Mouse (Mus musculus) MEL (cell line): ENCODE data around the gene Lhfpl3. TPM values are rescaled to one million over a fixed set of nuclear protein-coding genes. Genes with fewer than 3 reads are reported as not detected.

Source experiments
- DNase-seq: peaks from one replicate; pipeline ENCODE4 v3.0.0; 2011; ENCODE audit warnings: low read depth, low spot score
- H3K27ac ChIP-seq: 2 replicates; pipeline ENCODE4 v1.5.1; 2012; ENCODE audit warnings: low read depth, mild to moderate bottlenecking, control low read depth, low read length, moderate library complexity; ENCODE audit not compliant: control insufficient read depth
- H3K27me3 ChIP-seq, 2 experiments: fragments of 150-350 bp in 1 of 2; sonication (generic) in 1 of 2; 2 replicates each; pipeline ENCODE4 v1.6.1; 2012; ENCODE audit warnings: low read length in 2 of 2, mild to moderate bottlenecking in 2 of 2, improper control_type of control experiment in 1 of 2, moderate library complexity in 1 of 2; ENCODE audit not compliant: insufficient read depth in 2 of 2, control insufficient read depth in 1 of 2
- H3K36me3 ChIP-seq, 2 experiments: 2 replicates each; pipeline ENCODE4 v1.6.1; 2012 to 2014; ENCODE audit warnings: low read length in 2 of 2, improper control_type of control experiment in 1 of 2, inconsistent platforms in 1 of 2, mild to moderate bottlenecking in 1 of 2; ENCODE audit not compliant: insufficient read depth in 2 of 2, control insufficient read depth in 1 of 2
- H3K4me1 ChIP-seq, 2 experiments: fragments of 150-350 bp in 1 of 2; sonication (generic) in 1 of 2; 2 replicates each; pipeline ENCODE4 v1.6.1; 2012; ENCODE audit warnings: low read length in 2 of 2, improper control_type of control experiment in 1 of 2, mild to moderate bottlenecking in 1 of 2; ENCODE audit not compliant: insufficient read depth in 2 of 2, control insufficient read depth in 1 of 2
- H3K4me3 ChIP-seq, 2 experiments: fragments of 150-350 bp in 1 of 2; sonication (generic) in 1 of 2; 2 replicates each; pipeline ENCODE4 v1.5.1; 2012; ENCODE audit warnings: low read depth in 2 of 2, low read length in 2 of 2, mild to moderate bottlenecking in 2 of 2, moderate library complexity in 2 of 2, control low read depth in 1 of 2, improper control_type of control experiment in 1 of 2; ENCODE audit not compliant: control insufficient read depth in 1 of 2, insufficient read depth in 1 of 2
- H3K79me2 ChIP-seq: 2 replicates; pipeline ENCODE4 v1.6.1; 2012; ENCODE audit warnings: mild to moderate bottlenecking, low read length, moderate library complexity; ENCODE audit not compliant: control insufficient read depth, poor library complexity, insufficient read depth
- H3K9ac ChIP-seq: 2 replicates; pipeline ENCODE4 v1.6.1; 2012; ENCODE audit warnings: low read depth, mild to moderate bottlenecking, control low read depth, low read length, moderate library complexity; ENCODE audit not compliant: control insufficient read depth, poor library complexity, severe bottlenecking
- H3K9me3 ChIP-seq: fragments of 150-350 bp; sonication (generic); replicated peaks from 2 replicates; pipeline ENCODE4 v1.6.1; 2012; ENCODE audit warnings: mild to moderate bottlenecking, low read length, improper control_type of control experiment, moderate library complexity; ENCODE audit not compliant: insufficient read depth
- BHLHE40 ChIP-seq: IDR thresholded peaks from 2 replicates; pipeline ENCODE4 v1.6.1; 2012; ENCODE audit warnings: low read depth, mild to moderate bottlenecking, inconsistent platforms, low read length, improper control_type of control experiment, borderline replicate concordance
- CHD1 ChIP-seq: IDR thresholded peaks from 2 replicates; pipeline ENCODE4 v1.6.1; 2012; ENCODE audit warnings: low read depth, mild to moderate bottlenecking, inconsistent platforms, low read length, improper control_type of control experiment
- CTCF ChIP-seq, 3 experiments: IDR thresholded peaks in 2 of 3; conservative IDR thresholded peaks in 1 of 3; 2 replicates each; pipeline ENCODE4 v1.5.1; 2011 to 2012; ENCODE audit warnings: low read length in 3 of 3, low read depth in 2 of 3, mild to moderate bottlenecking in 2 of 3, improper control_type of control experiment in 1 of 3, inconsistent platforms in 1 of 3, mixed read lengths in 1 of 3, moderate library complexity in 1 of 3; ENCODE audit not compliant: control insufficient read depth in 1 of 3, insufficient read depth in 1 of 3, poor library complexity in 1 of 3, severe bottlenecking in 1 of 3
- ELF1 ChIP-seq: IDR thresholded peaks from 2 replicates; pipeline ENCODE4 v1.6.1; 2014; ENCODE audit warnings: low read depth, mild to moderate bottlenecking, inconsistent platforms, low read length, improper control_type of control experiment, moderate library complexity
- EP300 ChIP-seq, 2 experiments: IDR thresholded peaks; 2 replicates each; pipeline ENCODE4 v1.6.1; 2011; ENCODE audit warnings: improper control_type of control experiment in 2 of 2, low read length in 2 of 2, low read depth in 1 of 2, mild to moderate bottlenecking in 1 of 2
- ETS1 ChIP-seq: IDR thresholded peaks from 2 replicates; pipeline ENCODE4 v1.6.1; 2012; ENCODE audit warnings: low read depth, mild to moderate bottlenecking, inconsistent platforms, low read length, improper control_type of control experiment, moderate library complexity
- GABPA ChIP-seq: IDR thresholded peaks from 2 replicates; pipeline ENCODE4 v1.6.1; 2012; ENCODE audit warnings: low read depth, mild to moderate bottlenecking, inconsistent platforms, low read length, improper control_type of control experiment, moderate library complexity
- HCFC1 ChIP-seq: IDR thresholded peaks from 2 replicates; pipeline ENCODE4 v1.6.1; 2012; ENCODE audit warnings: low read depth, mild to moderate bottlenecking, inconsistent platforms, low read length, improper control_type of control experiment, moderate library complexity
- JUND ChIP-seq: IDR thresholded peaks from 2 replicates; pipeline ENCODE4 v1.6.1; 2011; ENCODE audit warnings: low read depth, mild to moderate bottlenecking, improper control_type of control experiment, low read length
- KAT2A ChIP-seq: conservative IDR thresholded peaks from 2 replicates; pipeline ENCODE4 v1.6.1; 2012; ENCODE audit warnings: low read depth, low read length, improper control_type of control experiment, inconsistent platforms
- MEF2A ChIP-seq: IDR thresholded peaks from 2 replicates; pipeline ENCODE4 v1.6.1; 2014; ENCODE audit warnings: low read depth, mild to moderate bottlenecking, inconsistent platforms, low read length, improper control_type of control experiment; ENCODE audit not compliant: poor library complexity, insufficient replicate concordance, severe bottlenecking; ENCODE audit errors: extremely low read depth
- MYB ChIP-seq: IDR thresholded peaks from 2 replicates; pipeline ENCODE4 v1.6.1; 2011; ENCODE audit warnings: mild to moderate bottlenecking, low read depth, low read length, improper control_type of control experiment
- MYC ChIP-seq: IDR thresholded peaks from 2 replicates; pipeline ENCODE4 v1.6.1; 2011; ENCODE audit warnings: low read depth, mild to moderate bottlenecking, low read length, improper control_type of control experiment, moderate library complexity
- POLR2AphosphoS5 ChIP-seq: IDR thresholded peaks from 2 replicates; pipeline ENCODE4 v1.6.1; 2012; ENCODE audit warnings: low read depth, borderline replicate concordance, mild to moderate bottlenecking, inconsistent platforms, low read length, moderate library complexity, mixed read lengths
- SMC3 ChIP-seq: IDR thresholded peaks from 2 replicates; pipeline ENCODE4 v1.6.1; 2011; ENCODE audit warnings: low read depth, low read length, improper control_type of control experiment
- TCF12 ChIP-seq: IDR thresholded peaks from 2 replicates; pipeline ENCODE4 v1.6.1; 2014; ENCODE audit warnings: low read depth, mild to moderate bottlenecking, inconsistent platforms, low read length, improper control_type of control experiment, moderate library complexity
- UBTF ChIP-seq: IDR thresholded peaks from 2 replicates; pipeline ENCODE4 v1.6.1; 2012; ENCODE audit warnings: low read depth, mild to moderate bottlenecking, inconsistent platforms, low read length, improper control_type of control experiment, moderate library complexity, borderline replicate concordance; ENCODE audit not compliant: insufficient read depth
- USF1 ChIP-seq: IDR thresholded peaks from 2 replicates; pipeline ENCODE4 v1.6.1; 2014; ENCODE audit warnings: low read depth, mild to moderate bottlenecking, inconsistent platforms, low read length, improper control_type of control experiment, moderate library complexity
- ZNF384 ChIP-seq: IDR thresholded peaks from 2 replicates; pipeline ENCODE4 v1.6.1; 2012; ENCODE audit warnings: low read depth, mild to moderate bottlenecking, inconsistent platforms, low read length, improper control_type of control experiment
- polyA plus RNA-seq, 2 experiments: library from polyadenylated mRNA; stranded (reverse) in 1 of 2; unstranded in 1 of 2; fragments of >175 nt in 1 of 2; fragments of >200 nt in 1 of 2; gene quantifications; 2 replicates each; pipeline versions ENCODE4 v1.2.1 to v1.2.4; 2012; ENCODE audit warnings: low replicate concordance in 2 of 2, low read depth in 1 of 2; ENCODE audit not compliant: insufficient read length in 2 of 2, insufficient read depth in 1 of 2, missing spikeins in 1 of 2
- total RNA-seq: library from RNA; depleted of rRNA; stranded (reverse); fragments of 300-350 nt; gene quantifications from 2 replicates; pipeline ENCODE4 v1.2.3, GENCODE M21; 2012

Lhfpl3 gene
- total and polyA plus RNA-seq, 3 experiments: not detected

DNA sequence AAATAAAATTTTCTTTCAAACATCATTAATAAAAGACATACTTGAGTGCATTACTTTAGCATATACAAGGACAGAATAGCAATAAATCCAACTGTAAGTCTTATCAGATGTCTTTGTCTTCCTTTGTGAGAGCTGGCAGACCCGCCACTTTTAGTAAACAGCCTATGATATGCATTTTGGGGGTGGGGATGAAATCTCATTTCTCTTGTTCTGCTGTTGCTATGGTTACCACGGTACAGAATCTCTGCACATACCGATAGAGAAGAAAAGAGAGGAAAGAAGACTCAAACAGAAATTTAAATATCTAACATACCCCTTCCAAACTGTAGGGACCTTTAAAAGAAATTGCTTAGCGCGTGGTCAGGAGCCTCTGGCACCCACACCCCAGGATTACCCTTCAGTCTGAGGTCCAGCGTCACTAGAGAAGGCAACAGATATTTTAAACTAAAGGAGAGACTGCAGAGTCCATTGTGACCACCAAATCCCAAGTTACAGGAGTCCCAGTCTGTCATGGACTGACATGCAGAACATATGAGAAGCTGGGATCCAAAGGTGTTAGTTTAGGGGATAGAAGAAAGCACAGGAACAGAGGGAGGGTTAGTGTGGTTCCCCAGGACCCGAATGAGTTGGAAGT is 151.9 kb downstream of the Lhfpl3 start:
- Histone ChIP-seq H3K79me2 (no peaks in the 10 kb centered on the region), H3K4me1 (no peaks in the 10 kb centered on the region), H3K9ac (no peak overlapping the region), H3K27me3 (no peaks in the 10 kb centered on the region), H3K36me3 (no peaks in the 10 kb centered on the region)
- no peak for DNase-seq
- TF ChIP-seq ETS1 (no peak), GABPA (no peak), MYB (no peak), CHD1 (no peak), CTCF (IDR thresholded peaks at IDR 0.05 in 2 of 3, conservative IDR thresholded peaks at IDR 0.05 in 1 of 3; ENCODE audit: control insufficient read depth in 1 of 3, insufficient read depth in 1 of 3, low read depth in 2 of 3, low read length in 3 of 3, poor library complexity in 1 of 3, severe bottlenecking in 1 of 3) (no peak), ZNF384 (no peak), MYC (no peak), BHLHE40 (no peak), UBTF (no peak), MEF2A (no peak), SMC3 (no peak), ELF1 (no peak), HCFC1 (no peak), JUND (no peak)
- TF ChIP-seq, all 39 proteins: peak for 0
- Histone ChIP-seq H3K4me3 (no peak overlapping the region), H3K27ac (no peak overlapping the region), H3K9me3 (no peaks in the 10 kb centered on the region)

DNA sequence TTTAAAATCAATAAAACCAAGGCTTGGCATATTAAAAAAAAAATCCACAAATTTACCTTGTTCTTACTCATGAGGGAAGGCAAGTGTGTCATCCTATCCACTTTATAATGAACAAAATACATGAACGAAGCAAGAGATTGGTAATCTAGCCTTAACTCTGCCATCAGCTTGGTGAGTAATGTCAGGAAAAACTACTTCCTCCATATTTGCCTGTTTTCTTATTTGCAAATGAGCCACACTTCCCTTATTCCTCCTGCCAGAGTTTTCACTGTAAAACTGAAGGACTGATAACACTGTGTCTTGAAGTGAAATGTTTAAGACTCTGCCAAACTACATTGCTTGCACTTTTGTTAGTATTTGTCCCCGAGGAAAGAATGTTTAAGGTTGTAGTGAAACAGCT is 152.7 kb downstream of the Lhfpl3 start:
- H3K9ac ChIP-seq: no peak overlapping the region
- H3K27me3 ChIP-seq: no peaks in the 10 kb centered on the region
- TF ChIP-seq EP300 (IDR thresholded peaks at IDR 0.05; ENCODE audit: low read depth in 1 of 2, low read length in 2 of 2): no peak
- no peak for TF ChIP-seq ETS1
- TF ChIP-seq UBTF: no peak
- no peak for TF ChIP-seq USF1
- TF ChIP-seq KAT2A: no peak
- no peak for TF ChIP-seq TCF12
- TF ChIP-seq MYB: no peak
- no peak for TF ChIP-seq CTCF (IDR thresholded peaks at IDR 0.05 in 2 of 3, conservative IDR thresholded peaks at IDR 0.05 in 1 of 3; ENCODE audit: control insufficient read depth in 1 of 3, insufficient read depth in 1 of 3, low read depth in 2 of 3, low read length in 3 of 3, poor library complexity in 1 of 3, severe bottlenecking in 1 of 3)
- TF ChIP-seq POLR2AphosphoS5: no peak
- no peaks in the 10 kb centered on the region for H3K4me1 ChIP-seq
- H3K27ac ChIP-seq: no peak overlapping the region
- no peak for DNase-seq
- H3K9me3 ChIP-seq: no peaks in the 10 kb centered on the region
- no peak overlapping the region for H3K4me3 ChIP-seq
- no peaks in the 10 kb centered on the region for H3K79me2 ChIP-seq
- no peaks in the 10 kb centered on the region for H3K36me3 ChIP-seq
